Mouse (Mus musculus): ENCODE measurements around the gene Epdr1.
A peak's percentile ranks its signal among the peaks of the same experiment; 100 is the strongest.

The Epdr1 gene

GRCm38 (mm10) chr13:19619216-19619927 lies at the start of gene Epdr1:
Epdr1 (minus strand) TSS chr13:19619927.
- DNase-seq (ENCODE audit: low spot score in 2 of 2) = peak; percentile 54 to 60

GRCm38 (mm10) chr13:19668355-19669140 lies 48.8 kb upstream of the Epdr1 start:
- DNase-seq (ENCODE audit: low spot score in 2 of 2) = no peak

GRCm38 (mm10) chr13:19652405-19652804 lies 32.7 kb upstream of the Epdr1 start:
- no peak for DNase-seq (ENCODE audit: low spot score in 2 of 2)

- no peak for DNase-seq (ENCODE audit: low spot score in 2 of 2)
Measured at GRCm38 (mm10) chr13:19649824-19650223, 30.1 kb upstream of the Epdr1 start.

- no peak for DNase-seq (ENCODE audit: low spot score in 2 of 2)
Measured at GRCm38 (mm10) chr13:19644225-19644624, 24.5 kb upstream of the Epdr1 start.

- DNase-seq (ENCODE audit: low spot score in 2 of 2) = no peak
Measured at GRCm38 (mm10) chr13:19643519-19643918, 23.8 kb upstream of the Epdr1 start.

GRCm38 (mm10) chr13:19640203-19640851 lies 20.6 kb upstream of the Epdr1 start:
- no peak for DNase-seq (ENCODE audit: low spot score in 2 of 2)

GRCm38 (mm10) chr13:19636131-19636530 lies 16.4 kb upstream of the Epdr1 start:
- no peak for DNase-seq (ENCODE audit: low spot score in 2 of 2)

- no peak for DNase-seq (ENCODE audit: low spot score in 2 of 2)
Measured at GRCm38 (mm10) chr13:19630768-19631709, 11.3 kb upstream of the Epdr1 start.

GRCm38 (mm10) chr13:19626473-19626872 lies 6.7 kb upstream of the Epdr1 start:
- DNase-seq (ENCODE audit: low spot score in 2 of 2) = no peak

- no peak for DNase-seq (ENCODE audit: low spot score in 2 of 2)
Measured at GRCm38 (mm10) chr13:19624632-19625320, 5.0 kb upstream of the Epdr1 start.

- DNase-seq (ENCODE audit: low spot score in 2 of 2) = no peak
Measured at GRCm38 (mm10) chr13:19623228-19623905, 3.6 kb upstream of the Epdr1 start.

GRCm38 (mm10) chr13:19622573-19623227 lies 3.0 kb upstream of the Epdr1 start, which contains the start of gene Sfrp4:
Sfrp4 (plus strand) TSS chr13:19623104.
- peak in 1 of 2 experiments; percentile 23 for DNase-seq (ENCODE audit: low spot score in 2 of 2)

GRCm38 (mm10) chr13:19618841-19619215 lies 899 bp downstream of the Epdr1 start:
- no peak for DNase-seq (ENCODE audit: low spot score in 2 of 2)

- DNase-seq (ENCODE audit: low spot score in 2 of 2) = no peak
Measured at GRCm38 (mm10) chr13:19618081-19618480, 1.6 kb downstream of the Epdr1 start.

GRCm38 (mm10) chr13:19614311-19614710 lies 5.4 kb downstream of the Epdr1 start:
- DNase-seq (ENCODE audit: low spot score in 2 of 2) = no peak

- no peak for DNase-seq (ENCODE audit: low spot score in 2 of 2)
Measured at GRCm38 (mm10) chr13:19613426-19613825, 6.3 kb downstream of the Epdr1 start.

GRCm38 (mm10) chr13:19612963-19613362 lies 6.8 kb downstream of the Epdr1 start:
- DNase-seq (ENCODE audit: low spot score in 2 of 2) = no peak

- no peak for DNase-seq (ENCODE audit: low spot score in 2 of 2)
Measured at GRCm38 (mm10) chr13:19612348-19612747, 7.4 kb downstream of the Epdr1 start.

- no peak for DNase-seq (ENCODE audit: low spot score in 2 of 2)
Measured at GRCm38 (mm10) chr13:19608120-19608519, 11.6 kb downstream of the Epdr1 start.

All from frontal cortex, postnatal 14 days (tissue).